9 mouse cellular contexts compared by ENCODE assay signal in the genomic region with DNA sequence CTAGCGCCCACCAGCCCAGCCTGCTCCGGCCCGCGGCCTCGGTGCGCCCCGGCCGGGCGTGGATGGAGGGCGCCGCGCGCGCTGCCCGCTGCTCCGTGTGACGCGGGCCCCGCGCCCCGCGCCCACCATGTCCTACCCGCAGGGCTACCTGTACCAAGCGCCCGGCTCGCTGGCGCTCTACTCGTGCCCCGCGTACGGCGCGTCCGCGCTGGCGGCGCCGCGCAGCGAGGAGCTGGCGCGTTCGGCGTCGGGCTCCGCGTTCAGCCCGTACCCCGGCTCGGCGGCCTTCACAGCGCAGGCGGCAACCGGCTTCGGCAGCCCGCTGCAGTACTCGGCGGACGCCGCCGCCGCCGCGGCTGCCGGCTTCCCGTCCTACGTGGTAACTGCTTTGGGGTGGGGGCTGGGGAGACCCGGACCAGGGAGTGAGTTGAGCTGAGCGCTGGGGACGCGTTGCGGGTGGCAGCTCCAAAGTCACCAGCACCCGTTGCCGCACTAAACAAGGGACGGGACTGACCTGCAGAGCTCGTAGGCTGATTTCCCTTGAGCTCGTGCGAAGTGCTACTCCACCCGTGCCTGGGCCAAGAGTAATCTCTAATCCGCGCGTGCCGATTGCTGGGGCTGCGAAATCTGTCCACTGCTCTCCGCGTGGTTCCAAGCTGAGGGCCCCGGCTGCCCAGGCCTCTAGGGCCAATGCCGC. TPM values are rescaled to one million over a fixed set of nuclear protein-coding genes. Genes with fewer than 3 reads are reported as not detected.
A peak's percentile ranks its signal among the peaks of the same experiment; 100 is the strongest.
DNase-seq lines count a peak whose midpoint lies in the region; ATAC-seq lines count a peak whose summit lies in the region.
"Had no signal": no experiment of that assay in that cellular context is flagged by ENCODE, and none has a peak within 500 bp of the region (broad histone marks: within the 10 kb centered on the region; RNA-seq: fewer than 3 reads in every experiment).

No protein-coding gene starts in this region.

- H3K9ac ChIP-seq in kidney, embryonic 14.5 days (ENCODE audit: low read depth, low read length), result peak overlapping the region; percentile 55
- H3K9ac ChIP-seq in hindbrain, embryonic 13.5 days, result peak overlapping the region; percentile 92
- peak overlapping the region; percentile 98 for H3K9ac ChIP-seq in midbrain, embryonic 12.5 days (replicated peaks)

- no peaks in the 10 kb centered on the region for H3K36me3 ChIP-seq in kidney, embryonic 14.5 days (ENCODE audit: control insufficient read depth, insufficient read depth, low read length)
- H3K36me3 ChIP-seq in embryonic facial prominence, embryonic 10.5 days (replicated peaks), result no peaks in the 10 kb centered on the region
- H3K36me3 ChIP-seq in hindbrain, embryonic 13.5 days, result 0 out of 2 replicates have a peak, but pooled peaks cover 5% of the 10 kb centered on the region
- H3K36me3 ChIP-seq in midbrain, embryonic 12.5 days, result 0 out of 2 replicates have a peak, but pooled peaks cover 13% of the 10 kb centered on the region

- no peak for DNase-seq in kidney, adult 8-10 months
- DNase-seq in embryonic facial prominence, embryonic 10.5 days (ENCODE audit: low spot score), result no peak
- no peak for DNase-seq in layer of hippocampus, adult 11-12 months (ENCODE audit: low spot score)
- DNase-seq in thymus, postnatal 36 days, result no peak

- no peak overlapping the region for H3K27ac ChIP-seq in kidney, embryonic 14.5 days (ENCODE audit: low read depth, low read length)
- H3K27ac ChIP-seq in embryonic facial prominence, embryonic 10.5 days (replicated peaks), result peak overlapping the region; percentile 82
- peak overlapping the region; percentile 95 for H3K27ac ChIP-seq in hindbrain, embryonic 13.5 days
- peak overlapping the region; percentile 95 for H3K27ac ChIP-seq in midbrain, embryonic 12.5 days (replicated peaks)
- H3K27ac ChIP-seq: macrophage had no signal

- H3K4me1 ChIP-seq in kidney, embryonic 14.5 days (ENCODE audit: control insufficient read depth, insufficient read depth, low read length), result 0 out of 2 replicates have a peak, but pooled peaks cover 9% of the 10 kb centered on the region
- H3K4me1 ChIP-seq in embryonic facial prominence, embryonic 10.5 days, result peaks cover 48% of the 10 kb centered on the region
- peaks cover 58% of the 10 kb centered on the region for H3K4me1 ChIP-seq in hindbrain, embryonic 13.5 days (replicated peaks)
- H3K4me1 ChIP-seq in midbrain, embryonic 12.5 days, result peaks cover 55% of the 10 kb centered on the region

- H3K9me3 ChIP-seq in kidney, embryonic 14.5 days (ENCODE audit: control insufficient read depth, low read length), result no peaks in the 10 kb centered on the region
- no peaks in the 10 kb centered on the region for H3K9me3 ChIP-seq in embryonic facial prominence, embryonic 10.5 days
- H3K9me3 ChIP-seq in hindbrain, embryonic 13.5 days, result no peaks in the 10 kb centered on the region
- no peaks in the 10 kb centered on the region for H3K9me3 ChIP-seq in midbrain, embryonic 12.5 days

- H3K4me2 ChIP-seq in kidney, embryonic 14.5 days (replicated peaks; ENCODE audit: low read depth, low read length), result peak overlapping the region; percentile 96
- H3K4me2 ChIP-seq in hindbrain, embryonic 13.5 days, result peak overlapping the region; percentile 72
- H3K4me2 ChIP-seq in midbrain, embryonic 12.5 days (replicated peaks), result peak overlapping the region; percentile 66

- H3K27me3 ChIP-seq in kidney, embryonic 14.5 days (ENCODE audit: control insufficient read depth, insufficient read depth, low read length), result peaks cover 96% of the 10 kb centered on the region
- peaks cover 100% of the 10 kb centered on the region for H3K27me3 ChIP-seq in embryonic facial prominence, embryonic 10.5 days (replicated peaks; ENCODE audit: low read depth, poor library complexity, severe bottlenecking)
- peaks cover 81% of the 10 kb centered on the region for H3K27me3 ChIP-seq in hindbrain, embryonic 13.5 days
- peaks cover 69% of the 10 kb centered on the region for H3K27me3 ChIP-seq in midbrain, embryonic 12.5 days

- peak overlapping the region; percentile 49 for H3K4me3 ChIP-seq in kidney, embryonic 14.5 days (ENCODE audit: low read length)
- H3K4me3 ChIP-seq in embryonic facial prominence, embryonic 10.5 days, result peak overlapping the region; percentile 73
- H3K4me3 ChIP-seq in hindbrain, embryonic 13.5 days, result peak overlapping the region; percentile 70
- H3K4me3 ChIP-seq in midbrain, embryonic 12.5 days, result peak overlapping the region; percentile 86

- under 1% methylated on average over 85 of the region's 88 CpGs for whole genome bisulfite sequencing in kidney, embryonic 14.5 days
- WGBS in embryonic facial prominence, embryonic 10.5 days, result under 1% methylated on average over 88 of the region's 88 CpGs
- WGBS in hindbrain, embryonic 13.5 days, result under 1% methylated on average over 74 of the region's 88 CpGs
- under 1% methylated on average over 68 of the region's 88 CpGs for WGBS in midbrain, embryonic 12.5 days

- peak; percentile 58 for ATAC-seq in kidney, embryonic 14.5 days (ENCODE audit: low FRiP score, low TSS enrichment)
- ATAC-seq in hindbrain, embryonic 13.5 days (ENCODE audit: low FRiP score), result peak; percentile 22; the same call in 1 of the 2 replicates
- no peak; the same call in none of the 2 replicates for ATAC-seq in midbrain, embryonic 12.5 days (ENCODE audit: low FRiP score, low read depth)
- no peak for ATAC-seq in erythroid progenitor cell, adult 5-6 weeks (replicated peaks; ENCODE audit: low FRiP score, poor library complexity, severe bottlenecking)

RNA-seq across cellular contexts. Expression of a gene that starts 0.5 kb away (rescaled TPM):
- polyA plus RNA-seq in kidney, embryonic 14.5 days (2014; fragmentation: Nextera tagmentation; extraction: Ambion mirVana), result 3.9 and 5.4 TPM in 2 replicates
- polyA plus RNA-seq in embryonic facial prominence, embryonic 10.5 days (2016; fragmentation: Nextera tagmentation; extraction: Ambion mirVana), result 4.8 and 8.2 TPM in 2 replicates
- 36.4 and 40.7 TPM in 2 replicates for polyA plus RNA-seq in hindbrain, embryonic 13.5 days (2015; fragmentation: Nextera tagmentation; extraction: Ambion mirVana)
- polyA plus RNA-seq in midbrain, embryonic 12.5 days (2016; fragmentation: Nextera tagmentation; extraction: Ambion mirVana), result 44.9 and 51.5 TPM in 2 replicates
- total RNA-seq in erythroid progenitor cell, adult 5-6 weeks (2015; ENCODE audit: low replicate concordance), result not detected in 2 replicates
- total RNA-seq in erythroid progenitor cell, adult 5-6 weeks (2017; ENCODE audit: low replicate concordance), result not detected in 2 replicates
- polyA plus RNA-seq: macrophage had no signal

Comparison
In these comparisons a context has a peak if more than half of its experiments do, and no peak if none do; other contexts are left out.
1. ATAC-seq: peak in kidney, embryonic 14.5 days (single experiment) and hindbrain, embryonic 13.5 days (single experiment); none in midbrain, embryonic 12.5 days (single experiment) and erythroid progenitor cell, adult 5-6 weeks (single experiment).
2. Peak in every context shown above with its lines, with median percentiles within 50 percentile points of each other: H3K4me2 ChIP-seq, H3K4me3 ChIP-seq and H3K9ac ChIP-seq.